Mouse (Mus musculus): ENCODE results near the gene Gm16223. TPM values are rescaled to one million over a fixed set of nuclear protein-coding genes. Genes with fewer than 3 reads are reported as not detected.

Gene Gm16223
- total RNA-seq (2021), result not detected
- long read RNA-seq, experiment 1, result 0 reads
- long read RNA-seq, experiment 2, result 0 reads

DNA sequence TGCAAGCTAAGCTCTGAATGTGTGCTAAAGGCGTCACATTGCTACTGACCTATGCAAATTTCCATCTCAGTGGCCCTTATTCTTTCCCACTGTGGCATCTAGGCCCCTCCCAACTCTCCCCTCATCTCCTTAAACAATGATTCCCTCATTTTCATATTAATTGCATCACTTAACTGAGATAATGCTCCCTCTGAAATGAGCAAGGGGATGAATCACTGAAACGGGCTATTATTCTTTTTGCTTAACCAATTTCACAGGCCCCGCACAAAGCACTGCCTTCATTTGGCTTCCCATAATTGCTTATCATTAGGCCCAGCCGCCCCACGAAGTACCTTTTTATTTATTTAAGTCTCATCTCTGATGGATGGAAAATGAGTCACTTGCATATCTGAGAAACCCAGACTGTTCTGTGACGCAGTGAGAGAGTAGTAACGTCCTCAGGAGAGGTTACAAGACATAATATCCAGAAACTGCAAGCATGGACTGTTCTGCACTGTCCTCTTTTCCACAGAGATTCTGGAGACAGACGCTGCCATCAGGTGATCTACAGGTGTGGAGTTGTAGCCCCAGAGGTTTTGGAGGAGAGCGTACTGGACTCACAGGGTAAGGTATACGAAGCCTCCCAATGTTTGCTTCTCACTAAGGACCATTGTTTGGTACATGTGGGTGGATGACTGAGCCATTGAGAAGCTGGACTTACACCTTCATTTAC is at the start of gene Gm16223:
Gene Gm16223 (plus strand): TSS at position 485 of the 712 bp plus-strand sequence.
- DNase-seq, result peak; percentile 1

DNA sequence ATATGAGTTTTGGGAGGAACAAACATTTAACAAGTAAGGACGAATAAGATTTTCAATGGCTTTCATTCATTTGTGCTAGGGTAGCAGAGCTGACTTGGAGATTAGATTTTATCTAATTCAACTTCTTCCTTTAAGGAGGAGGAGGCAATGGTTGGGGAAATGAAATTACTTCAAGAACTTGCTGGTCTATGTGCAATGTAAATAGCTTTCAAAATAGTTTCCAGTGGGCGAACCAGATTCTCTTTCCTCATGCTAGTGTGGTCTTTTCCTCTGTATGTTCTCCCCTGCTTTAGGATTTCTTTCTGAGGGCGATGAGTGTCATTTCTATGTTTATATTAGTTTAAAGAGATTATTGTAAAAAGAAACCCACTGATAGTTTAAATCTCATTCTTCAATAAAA is 45.7 kb upstream of the Gm16223 start:
- DNase-seq, result no peak

- no peak for DNase-seq
Observed at GRCm38 (mm10) chr5:42023521-42023920, 44.2 kb upstream of the Gm16223 start.

DNA sequence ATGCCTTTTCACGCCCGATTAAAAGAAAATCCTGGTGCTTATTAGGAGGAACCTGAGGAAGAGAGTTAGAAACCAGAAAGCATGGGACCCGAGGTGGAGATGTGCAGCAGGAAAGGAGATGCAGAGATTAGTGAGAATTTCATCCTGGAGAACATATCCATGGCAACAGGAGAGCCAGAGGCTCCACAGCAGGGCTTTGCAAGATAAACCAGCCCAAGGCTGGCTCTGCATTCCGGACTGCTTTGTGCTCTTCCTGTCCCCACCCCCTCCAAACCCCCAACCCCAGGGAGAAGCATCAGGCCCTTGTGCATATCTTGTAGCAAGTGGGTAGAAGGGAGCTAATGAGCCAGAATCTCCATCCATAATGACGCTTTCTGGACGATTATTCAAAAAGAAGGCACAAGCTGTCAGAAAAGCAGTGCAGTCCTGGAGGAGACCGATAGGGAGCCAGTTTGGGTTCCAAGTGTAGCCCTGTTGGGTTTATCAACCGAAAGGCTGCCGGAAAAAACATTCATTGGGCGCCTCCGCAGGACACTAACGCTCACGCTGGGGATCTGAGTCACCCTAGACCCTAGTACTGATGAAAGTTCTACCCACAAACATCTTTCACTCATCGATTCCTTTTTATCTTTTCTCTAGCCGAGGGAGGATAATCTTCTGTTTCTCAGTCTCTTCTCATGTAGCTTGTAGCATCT is 31.2 kb upstream of the Gm16223 start:
- no peak for DNase-seq

GRCm38 (mm10) chr5:42054636-42055035 is 13.1 kb upstream of the Gm16223 start:
- DNase-seq, result no peak

- DNase-seq, result no peak
Observed at GRCm38 (mm10) chr5:42055151-42055550, 12.6 kb upstream of the Gm16223 start.

- no peak for DNase-seq
Observed at GRCm38 (mm10) chr5:42065090-42065489, 2.7 kb upstream of the Gm16223 start.

DNA sequence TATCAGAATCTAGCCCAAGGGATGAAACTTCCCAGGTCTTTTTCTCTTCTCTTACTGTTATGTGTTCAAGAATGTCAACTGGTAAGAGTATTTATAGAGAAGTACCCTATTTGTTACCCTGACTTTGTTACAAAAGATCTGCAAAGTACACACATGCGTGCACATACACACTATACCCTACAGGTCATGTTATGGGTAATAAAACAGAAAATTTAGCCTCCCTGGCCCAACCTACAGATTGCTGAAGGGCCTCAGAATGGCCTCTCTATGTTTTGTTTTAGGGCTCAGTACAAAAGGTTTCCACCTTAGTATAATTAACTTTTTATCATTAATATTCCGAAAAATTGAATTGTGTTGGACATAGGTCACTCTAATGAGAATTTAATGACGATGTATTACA is 685 bp upstream of the Gm16223 start:
- DNase-seq, result no peak

GRCm38 (mm10) chr5:42068188-42068579 is 424 bp downstream of the Gm16223 start:
- no peak for DNase-seq

GRCm38 (mm10) chr5:42116586-42117346 is 49.0 kb downstream of the Gm16223 start:
- DNase-seq, result no peak

DNA sequence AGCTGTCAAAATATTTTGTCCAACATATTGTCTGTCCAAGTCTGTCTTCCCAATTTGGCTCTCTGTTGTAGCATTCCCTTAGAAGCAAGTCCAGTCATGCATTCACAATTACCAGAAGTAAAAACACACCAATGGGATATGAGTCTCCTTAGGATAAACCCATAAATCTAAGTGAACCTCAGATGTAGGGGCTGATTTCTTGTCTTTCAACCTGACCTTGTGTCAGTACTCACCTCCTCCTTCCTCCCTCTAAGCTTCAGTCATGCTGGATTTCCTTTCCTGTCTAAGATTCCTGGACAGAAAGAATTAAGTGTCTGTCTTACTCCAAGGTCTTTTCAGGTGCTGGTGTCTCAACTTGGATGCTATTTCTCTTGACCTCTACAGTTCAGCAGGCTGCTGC is 57.8 kb downstream of the Gm16223 start:
- DNase-seq, result no peak

DNA sequence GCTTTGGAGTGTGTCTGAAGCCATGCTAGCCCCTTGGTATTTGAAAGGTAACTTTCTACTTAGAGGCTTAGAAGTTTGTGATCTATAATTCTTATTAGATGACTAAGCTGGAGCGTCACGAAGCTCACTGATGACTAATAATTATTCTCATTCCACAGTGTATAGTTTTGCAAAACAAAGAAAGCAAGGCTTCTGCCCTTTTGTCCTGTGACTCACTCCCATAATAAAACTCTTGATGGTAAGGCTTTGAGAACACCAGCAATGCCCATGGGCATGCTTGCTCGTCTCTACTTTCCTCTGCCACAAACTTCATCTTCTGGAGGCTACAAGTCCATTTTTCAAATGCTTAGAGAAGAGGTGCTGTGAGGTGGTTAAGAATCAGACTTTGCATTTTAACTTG is 87.9 kb downstream of the Gm16223 start:
- DNase-seq, result peak in 1 of 2 experiments; percentile 8

DNA sequence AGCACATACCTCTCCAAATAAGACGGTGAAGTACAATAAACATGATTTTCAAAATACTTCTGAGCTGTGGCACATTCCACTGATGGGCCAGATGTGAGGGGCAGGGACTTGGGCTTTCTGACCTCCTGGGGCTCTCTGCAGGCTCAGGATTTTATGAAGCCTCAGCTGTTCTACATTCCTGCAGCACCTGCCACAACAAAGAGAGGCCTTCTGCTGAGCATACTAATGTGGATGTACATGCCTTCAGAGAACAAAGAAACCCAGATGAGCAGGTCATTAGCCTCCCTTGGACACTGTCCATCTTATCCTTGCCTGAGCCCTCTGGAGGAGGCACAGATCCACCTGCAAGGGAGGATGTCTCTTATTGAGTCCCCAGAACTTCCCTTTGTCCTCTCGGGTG is 97.0 kb downstream of the Gm16223 start:
- DNase-seq, result no peak

- no peak for DNase-seq
Observed at GRCm38 (mm10) chr5:42166311-42166710, 98.6 kb downstream of the Gm16223 start.

GRCm38 (mm10) chr5:42168071-42168470 is 100.3 kb downstream of the Gm16223 start:
- DNase-seq, result peak in 1 of 2 experiments; percentile 35

- DNase-seq, result no peak
Observed at GRCm38 (mm10) chr5:42168785-42169184, 101.0 kb downstream of the Gm16223 start.

DNA sequence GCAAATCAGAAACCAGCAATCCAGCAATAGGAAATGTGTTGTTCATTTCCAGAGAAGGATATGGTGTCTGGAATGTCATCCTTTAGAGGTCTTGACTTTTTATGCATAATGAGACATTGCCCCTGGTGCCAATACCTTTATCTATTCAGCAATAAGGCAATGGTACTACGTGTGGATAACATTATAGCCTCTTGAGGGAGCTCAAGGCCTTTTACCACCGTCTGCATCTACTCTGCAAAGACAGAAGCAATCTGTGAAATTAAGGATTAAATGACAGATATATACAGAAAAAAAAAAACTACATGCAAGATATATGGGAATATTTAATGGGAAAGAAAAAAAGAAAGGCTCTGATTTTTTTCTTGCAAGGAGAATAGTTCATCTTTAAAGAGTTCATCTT is 106.3 kb downstream of the Gm16223 start:
- DNase-seq, result peak in 1 of 2 experiments; percentile 7

DNA sequence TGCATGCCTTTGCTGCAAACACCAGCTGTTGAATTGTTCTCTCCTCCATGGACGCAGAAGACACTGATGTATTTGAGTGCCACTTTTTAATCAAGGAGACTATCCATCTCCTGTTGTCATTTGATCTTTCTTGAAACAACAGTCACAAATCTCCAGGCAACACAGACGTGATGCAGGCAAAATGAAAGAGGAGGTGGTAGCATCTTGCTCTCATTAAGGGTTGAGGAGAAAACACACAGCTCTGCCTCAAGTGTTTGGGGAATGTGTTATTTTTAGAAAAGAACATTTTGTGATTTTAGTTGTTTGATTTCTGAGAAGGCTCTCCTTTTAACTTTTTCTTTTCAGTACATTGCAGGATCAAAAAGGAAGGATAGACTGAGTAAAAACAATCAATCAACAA is 107.7 kb downstream of the Gm16223 start:
- DNase-seq, result no peak

DNA sequence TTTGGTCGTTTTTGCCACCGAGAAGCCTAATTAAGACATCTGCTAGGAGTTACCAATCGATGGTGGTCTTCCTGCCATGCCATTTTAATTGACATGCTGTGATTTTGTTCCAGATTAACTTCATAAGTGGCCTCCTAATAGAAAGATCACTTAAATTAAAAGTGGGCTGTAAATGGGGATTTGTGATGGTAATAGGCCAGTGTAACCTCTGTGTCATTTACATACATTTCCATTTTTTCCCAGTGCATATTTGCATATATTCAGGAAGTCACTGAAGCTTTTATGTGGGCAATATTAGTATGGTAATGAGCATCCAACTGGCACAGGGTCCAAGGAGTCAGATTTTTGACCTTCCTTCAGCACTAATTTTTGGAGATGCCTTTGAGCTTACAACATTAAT is 130.7 kb downstream of the Gm16223 start:
- no peak for DNase-seq

DNA sequence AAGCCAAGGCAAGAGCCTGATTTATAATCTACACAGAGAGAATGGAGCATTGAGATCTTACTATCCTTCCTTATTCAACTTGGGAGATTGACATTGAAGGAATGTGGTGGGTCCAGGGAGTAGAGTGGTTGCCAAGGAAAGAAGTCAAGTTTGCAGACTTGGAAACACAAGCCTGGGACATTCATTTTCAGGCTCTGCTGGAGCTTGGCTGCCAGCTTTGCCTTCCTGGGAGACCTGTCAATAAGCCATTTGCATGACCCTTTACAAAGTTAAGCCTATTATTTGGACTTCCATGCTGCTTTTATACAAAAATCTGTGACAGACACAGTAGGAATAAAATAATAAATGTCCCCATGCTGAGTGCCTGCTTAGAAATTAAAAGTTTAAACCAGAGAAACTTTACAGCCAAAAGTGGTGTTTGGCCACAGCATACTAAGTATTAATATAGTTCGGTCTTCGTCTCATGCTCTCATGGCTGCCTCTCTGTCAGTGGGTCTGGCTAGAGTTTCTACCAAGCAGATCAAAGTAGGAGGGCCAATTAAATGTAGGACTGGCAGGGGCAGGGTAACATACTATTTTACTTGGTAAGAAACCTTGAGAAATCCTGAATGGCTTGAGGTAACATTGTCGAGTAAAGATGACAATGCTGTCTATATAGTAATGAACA is 139.8 kb downstream of the Gm16223 start:
- DNase-seq, result no peak

DNA sequence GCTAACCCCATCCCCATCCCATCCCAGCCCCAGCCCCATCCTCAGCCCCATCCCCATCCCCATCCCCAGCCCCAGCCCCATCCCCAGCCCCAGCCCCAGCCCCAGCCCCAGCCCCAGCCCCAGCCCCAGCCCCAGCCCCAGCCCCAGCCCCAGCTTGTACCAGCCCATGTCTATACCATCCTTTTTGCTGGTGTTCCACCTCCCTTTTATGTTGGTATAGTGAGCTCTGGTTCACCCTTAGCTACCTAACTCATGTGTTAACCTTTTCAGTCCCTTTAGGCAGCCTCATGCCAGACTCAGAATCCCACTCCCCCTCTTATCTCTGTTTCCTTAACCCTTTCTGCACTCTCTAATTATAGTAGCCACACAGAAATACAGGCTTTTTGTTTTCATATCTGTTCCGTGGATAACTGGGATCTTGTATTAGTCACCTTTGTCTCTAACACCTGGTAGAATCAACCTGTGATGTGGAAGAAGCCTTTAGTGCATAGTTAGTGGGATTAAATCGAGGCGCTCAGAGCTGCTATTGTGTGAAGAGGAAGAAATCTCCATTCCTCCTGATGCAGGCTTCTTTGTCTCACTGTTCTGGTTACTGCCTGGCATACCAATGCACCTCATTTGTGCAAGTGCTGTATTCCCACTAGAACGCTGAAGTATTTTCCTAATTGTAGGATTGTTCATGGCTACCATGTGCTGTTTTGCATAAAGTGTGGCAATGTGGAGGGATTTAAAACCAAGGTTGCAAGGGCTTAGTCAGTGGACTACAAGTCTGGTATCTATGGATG is 144.0 kb downstream of the Gm16223 start:
- DNase-seq, result no peak

DNA sequence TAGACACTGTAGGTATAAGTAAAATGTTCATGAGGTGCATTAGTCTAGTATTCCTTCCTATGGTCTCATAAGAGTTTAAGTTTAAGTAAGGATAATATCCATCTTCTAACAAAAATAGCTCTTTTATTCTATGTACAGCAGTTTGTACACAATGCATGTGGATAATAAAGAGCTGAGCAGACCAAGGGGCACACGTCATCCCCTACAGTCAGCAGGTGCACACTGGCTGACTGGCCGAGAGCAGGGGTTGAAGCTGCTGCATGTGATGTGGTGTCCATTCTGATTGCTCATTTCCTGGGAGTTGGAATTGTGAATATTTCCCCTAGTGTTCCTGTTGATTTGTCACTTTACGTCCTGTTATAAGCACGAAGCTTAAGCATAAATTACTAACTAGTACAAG is 144.6 kb downstream of the Gm16223 start:
- DNase-seq, result no peak

Data from adrenal gland, postnatal 36 days (tissue).